Mouse (Mus musculus) brown adipose tissue, adult 24 weeks (tissue): ENCODE measurements around the gene Cacna1c. TPM values are rescaled to one million over a fixed set of nuclear protein-coding genes. Genes with fewer than 3 reads are reported as not detected.

ENCODE experiments used
- H3K27ac ChIP-seq: fragments of 200-500 bp; replicated peaks from 2 replicates; pipeline ENCODE4 v1.5.1; 2012; ENCODE audit warnings: low read depth, mild to moderate bottlenecking, low read length
- H3K4me1 ChIP-seq: fragments of 200-500 bp; 2 replicates; pipeline ENCODE4 v1.6.1; 2012; ENCODE audit warnings: low read length, mixed read lengths; ENCODE audit not compliant: control insufficient read depth, insufficient read depth, insufficient read length
- H3K4me3 ChIP-seq: fragments of 200-500 bp; 2 replicates; pipeline ENCODE4 v1.5.1; 2012; ENCODE audit warnings: low read depth, mild to moderate bottlenecking, low read length, moderate library complexity; ENCODE audit not compliant: insufficient read depth
- polyA plus RNA-seq: library from polyadenylated mRNA; stranded (reverse); fragments of >200 nt; gene quantifications from 2 replicates; pipeline ENCODE4 v1.2.4, GENCODE M21; 2012; ENCODE audit not compliant: missing spikeins, insufficient read depth, insufficient read length

Gene Cacna1c
- polyA plus RNA-seq, 1 experiment: 0.48 TPM

DNA sequence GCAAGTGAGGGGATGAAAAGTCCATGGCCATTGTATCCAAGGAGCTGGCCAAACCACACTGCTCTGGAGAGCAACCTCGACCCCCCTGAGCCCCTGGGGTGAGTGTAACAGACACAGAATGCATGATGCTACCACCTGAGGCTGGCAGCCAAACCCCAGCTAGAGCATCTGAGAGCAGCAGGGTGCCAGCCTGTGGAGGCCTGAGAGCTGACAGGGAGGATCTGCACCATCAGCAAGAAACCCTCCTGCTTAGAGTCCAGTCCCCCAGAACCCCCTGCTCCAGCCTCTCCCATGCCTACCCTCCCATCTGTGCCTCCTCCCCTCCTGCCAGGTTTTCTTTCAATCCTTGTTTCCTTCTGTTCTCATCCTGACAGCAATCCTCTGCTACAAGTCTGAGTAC, 385.4 kb downstream of the Cacna1c start:
- no peak overlapping the region for H3K27ac ChIP-seq
- H3K4me3 ChIP-seq: no peak overlapping the region
- no peaks in the 10 kb centered on the region for H3K4me1 ChIP-seq

DNA sequence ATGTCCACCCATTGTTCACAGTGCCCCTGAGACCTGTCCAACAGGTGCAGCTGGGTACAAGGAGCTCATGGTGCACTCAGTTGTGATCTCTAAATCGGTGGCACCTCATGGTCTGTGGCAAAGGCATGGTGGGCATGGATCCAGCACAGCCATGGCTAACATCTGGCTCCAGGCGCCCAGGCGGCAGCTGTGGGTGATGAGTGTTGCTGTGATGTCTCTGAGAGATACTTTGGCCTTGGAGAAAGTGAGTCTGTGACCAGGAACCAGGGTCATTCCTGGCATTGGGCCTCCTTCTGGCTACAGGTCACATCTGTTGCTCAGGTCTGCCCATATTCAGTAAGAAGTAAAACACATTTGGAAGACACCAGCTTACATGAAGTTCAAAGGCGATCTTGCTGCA, 391.1 kb downstream of the Cacna1c start:
- H3K27ac ChIP-seq: no peak overlapping the region
- H3K4me1 ChIP-seq: no peaks in the 10 kb centered on the region
- no peak overlapping the region for H3K4me3 ChIP-seq

DNA sequence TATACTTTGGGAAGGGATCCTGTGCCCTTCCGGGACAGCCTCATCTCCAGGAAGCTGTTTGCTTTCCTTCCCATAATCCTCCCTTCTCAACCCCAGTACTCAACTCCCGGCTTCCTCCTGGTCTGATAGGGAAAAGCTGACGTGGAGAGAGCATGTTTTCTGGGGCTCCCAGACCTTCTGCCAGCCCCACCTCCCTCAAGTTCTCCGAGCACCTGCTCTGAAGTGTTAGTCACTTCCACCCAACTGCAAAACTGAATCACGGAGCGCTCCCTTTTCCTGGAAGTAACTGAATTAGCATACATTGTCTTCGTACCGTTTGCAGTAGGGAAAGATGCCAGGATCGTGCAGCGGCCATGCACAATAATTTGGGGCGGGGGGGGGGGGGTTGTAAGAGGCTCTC, 393.9 kb downstream of the Cacna1c start:
- H3K4me3 ChIP-seq: no peak overlapping the region
- H3K4me1 ChIP-seq: no peaks in the 10 kb centered on the region

DNA sequence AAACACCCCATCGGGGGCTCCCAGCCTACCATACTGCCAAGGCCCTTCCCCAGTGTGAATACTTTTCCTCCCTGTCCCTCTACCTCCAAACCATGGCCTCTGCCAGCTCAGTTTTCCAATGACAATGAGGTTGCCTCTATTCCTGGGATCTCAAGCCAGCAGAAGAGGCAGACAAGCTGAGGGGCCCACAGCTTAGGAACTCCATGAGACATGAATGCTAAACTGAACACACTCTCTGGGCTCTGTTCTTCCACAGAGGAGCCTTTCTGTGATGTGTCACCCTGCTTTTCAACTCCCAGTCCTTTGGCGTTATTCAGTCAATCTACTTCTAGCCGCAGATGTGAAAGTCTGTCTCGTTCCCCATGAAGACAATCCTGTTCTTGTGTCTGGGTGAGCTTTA, 399.8 kb downstream of the Cacna1c start:
- Histone ChIP-seq H3K4me3 (no peak overlapping the region), H3K4me1 (0 out of 2 replicates have a peak, but pooled peaks cover 3% of the 10 kb centered on the region), H3K27ac (no peak overlapping the region)

More for the DNA sequence above, 393.9 kb downstream of the Cacna1c start:
- no peak overlapping the region for H3K27ac ChIP-seq

DNA sequence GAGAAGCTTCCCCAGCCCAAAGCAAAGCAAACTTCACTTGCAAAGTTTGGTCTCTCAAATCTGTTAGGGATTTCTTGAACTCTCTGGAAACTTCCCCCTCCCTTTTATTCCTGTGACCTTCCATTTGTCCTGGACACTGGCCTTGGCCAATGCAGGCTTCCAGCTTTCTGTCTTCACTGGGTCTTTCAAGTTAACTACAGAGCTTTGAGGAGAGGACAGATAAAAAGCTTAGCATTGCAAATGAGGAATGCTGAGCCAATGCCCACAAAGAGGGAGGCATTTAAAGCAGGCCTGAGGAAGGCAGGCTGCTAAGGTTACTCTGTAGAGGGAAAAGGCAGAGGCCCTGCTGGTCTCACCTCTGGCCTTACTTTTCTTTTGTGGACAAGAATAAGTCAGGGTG, 400.5 kb downstream of the Cacna1c start:
- no peak overlapping the region for H3K27ac ChIP-seq
- 0 out of 2 replicates have a peak, but pooled peaks cover 3% of the 10 kb centered on the region for H3K4me1 ChIP-seq
- no peak overlapping the region for H3K4me3 ChIP-seq

DNA sequence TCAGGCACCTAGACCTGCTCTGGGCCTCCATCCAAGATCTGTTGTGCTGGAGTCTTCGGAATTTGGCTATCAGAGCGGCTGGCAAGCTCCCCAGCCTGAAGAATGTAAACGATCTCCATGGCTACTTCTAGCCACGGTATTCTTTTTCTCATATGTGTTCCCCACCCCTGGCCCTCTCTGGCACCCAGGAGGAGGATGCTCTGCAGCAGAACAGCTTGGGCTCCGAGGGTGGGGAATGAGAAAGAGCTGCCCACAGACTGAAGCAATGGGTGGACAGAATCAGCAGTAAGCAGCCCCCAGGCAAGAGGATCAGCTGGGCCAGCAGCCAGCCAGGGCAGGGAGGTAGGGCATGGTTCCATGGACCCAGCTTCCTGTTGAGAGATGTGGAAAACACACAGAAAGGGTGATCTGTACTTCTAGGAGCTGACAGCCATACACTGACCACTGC, 404.3 kb downstream of the Cacna1c start:
- H3K4me1 ChIP-seq: 0 out of 2 replicates have a peak, but pooled peaks cover 3% of the 10 kb centered on the region
- H3K27ac ChIP-seq: no peak overlapping the region
- no peak overlapping the region for H3K4me3 ChIP-seq

DNA sequence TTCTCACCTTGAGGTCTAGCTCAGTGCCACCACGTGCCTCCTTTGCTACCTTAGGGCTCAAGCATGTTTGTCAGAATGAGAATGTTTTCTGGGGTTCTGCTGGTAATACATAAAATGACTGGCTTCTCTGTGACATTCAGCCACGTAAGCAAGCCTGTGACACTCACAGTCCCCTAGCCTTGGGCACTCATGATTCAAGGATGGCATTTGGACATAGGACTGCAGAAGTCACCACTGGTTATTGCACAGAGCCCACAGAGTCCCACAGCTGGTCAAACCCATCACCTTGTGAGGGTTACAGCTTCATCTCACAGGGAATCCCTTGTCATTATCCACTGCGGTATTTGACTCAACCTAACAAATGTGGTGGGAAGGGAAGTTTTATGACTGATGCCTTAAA, 408.3 kb downstream of the Cacna1c start:
- Histone ChIP-seq H3K27ac (no peak overlapping the region), H3K4me3 (no peak overlapping the region), H3K4me1 (0 out of 2 replicates have a peak, but pooled peaks cover 3% of the 10 kb centered on the region)

DNA sequence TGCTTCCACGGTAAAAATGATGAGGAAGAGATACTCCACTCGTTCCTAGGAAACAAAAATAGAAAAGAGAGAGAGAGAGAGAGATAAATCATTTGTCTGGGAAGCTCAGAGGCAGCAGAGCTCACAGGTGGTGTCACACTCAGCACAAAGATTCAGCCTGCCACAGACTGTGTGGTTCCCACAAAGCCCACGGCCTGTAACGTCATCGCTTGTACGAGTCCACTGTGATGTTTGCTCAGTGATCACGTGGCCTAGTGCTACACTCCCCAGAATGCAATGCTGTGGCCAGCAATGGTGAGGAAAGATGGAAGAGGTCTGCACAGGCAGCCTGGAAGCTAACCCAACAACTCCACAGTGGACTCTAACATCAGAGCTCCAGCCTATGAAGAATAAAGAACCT, 415.9 kb downstream of the Cacna1c start:
- Histone ChIP-seq H3K27ac (no peak overlapping the region), H3K4me3 (no peak overlapping the region), H3K4me1 (no peaks in the 10 kb centered on the region)

DNA sequence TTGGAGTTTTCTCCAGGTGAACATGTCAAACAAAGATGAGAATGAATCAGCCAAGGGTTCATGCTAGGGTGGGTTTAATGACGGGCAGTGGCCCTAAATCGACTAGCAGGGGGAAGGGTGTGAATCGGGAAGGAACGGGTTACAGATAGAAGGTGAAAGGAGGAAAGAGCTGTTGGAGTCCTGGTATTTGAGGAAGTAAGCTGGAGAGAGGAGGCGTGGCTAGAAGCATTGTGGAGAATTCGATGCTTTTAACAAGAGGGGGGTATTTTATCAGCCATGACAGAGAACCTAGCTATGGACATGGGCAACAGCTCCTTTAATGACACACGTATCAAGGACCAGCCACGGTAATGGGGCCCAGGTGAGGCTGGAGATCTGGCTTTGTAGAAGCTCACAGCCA, 417.0 kb downstream of the Cacna1c start:
- Histone ChIP-seq H3K4me1 (no peaks in the 10 kb centered on the region), H3K27ac (no peak overlapping the region), H3K4me3 (no peak overlapping the region)

DNA sequence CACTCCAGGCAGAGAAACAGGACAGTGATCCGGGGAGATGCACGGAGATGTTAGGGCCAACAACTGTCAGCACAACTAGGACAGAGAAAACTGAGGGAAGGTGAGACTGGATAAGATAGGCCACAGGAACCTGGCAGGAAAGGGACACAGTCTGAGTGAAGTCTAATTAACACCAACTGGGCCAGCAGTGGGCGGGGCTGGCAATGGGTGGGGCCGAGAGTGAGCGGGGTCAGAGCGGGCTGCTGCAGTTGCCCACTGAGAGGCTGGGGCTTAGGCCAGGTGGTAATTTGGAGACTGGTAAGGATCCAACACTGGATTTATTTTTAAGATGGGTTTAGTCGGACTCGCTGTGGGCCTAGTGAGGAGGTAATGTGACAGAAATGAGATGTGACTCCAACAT, 418.8 kb downstream of the Cacna1c start:
- H3K4me1 ChIP-seq: no peaks in the 10 kb centered on the region
- no peak overlapping the region for H3K4me3 ChIP-seq
- H3K27ac ChIP-seq: no peak overlapping the region

DNA sequence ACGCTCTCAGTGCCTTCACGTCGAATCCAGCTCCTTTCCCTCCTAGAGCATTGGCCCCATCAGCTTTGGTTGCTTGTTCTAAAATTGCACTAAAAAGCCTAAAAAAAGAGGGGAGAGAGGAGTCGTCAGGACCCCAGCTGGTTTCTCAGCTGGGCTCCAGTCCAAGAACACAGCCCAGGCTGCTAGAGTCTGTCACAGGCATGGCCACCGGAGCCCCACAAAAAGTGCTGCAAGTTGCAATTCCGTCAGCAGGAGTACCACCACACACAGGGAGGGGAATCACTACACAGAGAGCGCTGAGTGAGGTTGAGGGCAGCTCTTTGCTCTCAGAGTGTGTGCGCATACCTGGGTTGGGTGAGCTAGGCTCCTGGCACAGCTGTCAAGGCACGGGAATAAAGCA, 419.8 kb downstream of the Cacna1c start:
- H3K27ac ChIP-seq: no peak overlapping the region
- H3K4me3 ChIP-seq: no peak overlapping the region
- H3K4me1 ChIP-seq: no peaks in the 10 kb centered on the region

DNA sequence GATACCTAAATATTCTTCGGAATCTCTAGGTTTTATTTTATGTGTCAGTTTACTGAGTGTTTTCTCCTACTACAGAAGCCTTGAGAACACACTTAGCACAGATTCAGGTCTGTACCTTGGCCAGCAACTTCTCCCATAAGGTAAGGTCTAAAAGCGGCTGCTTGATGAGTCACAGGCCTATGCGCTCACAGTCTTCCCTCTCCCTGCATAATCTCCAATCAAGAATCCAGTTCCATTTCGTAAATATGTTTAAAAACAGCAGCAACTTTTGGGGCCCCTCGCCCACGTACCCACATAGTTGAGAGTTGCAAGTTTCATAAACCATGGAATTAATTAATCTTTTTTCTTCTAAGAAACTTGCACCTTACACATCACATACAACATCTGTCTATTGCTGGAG, 423.6 kb downstream of the Cacna1c start:
- Histone ChIP-seq H3K4me3 (no peak overlapping the region), H3K4me1 (no peaks in the 10 kb centered on the region), H3K27ac (no peak overlapping the region)

DNA sequence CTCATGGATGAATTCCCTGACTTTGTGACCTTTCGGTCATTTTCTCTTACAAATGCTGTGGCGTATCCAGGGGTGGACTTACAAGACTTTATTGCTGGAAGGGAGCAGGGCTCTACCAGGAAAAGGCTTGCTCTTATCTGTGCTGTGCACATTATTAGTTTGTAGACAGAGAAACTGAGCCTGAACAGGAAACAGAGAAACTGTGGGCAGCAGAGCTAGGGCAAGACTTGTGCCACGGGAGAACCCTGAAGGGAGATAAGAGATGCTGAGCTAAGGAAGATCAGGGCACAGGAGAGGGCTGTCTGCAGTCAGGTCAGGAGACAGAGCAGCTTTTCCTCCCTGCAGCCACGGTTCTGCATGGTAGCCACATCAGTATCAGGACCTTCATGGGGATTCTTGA, 425.1 kb downstream of the Cacna1c start:
- Histone ChIP-seq H3K4me3 (no peak overlapping the region), H3K4me1 (no peaks in the 10 kb centered on the region), H3K27ac (no peak overlapping the region)

DNA sequence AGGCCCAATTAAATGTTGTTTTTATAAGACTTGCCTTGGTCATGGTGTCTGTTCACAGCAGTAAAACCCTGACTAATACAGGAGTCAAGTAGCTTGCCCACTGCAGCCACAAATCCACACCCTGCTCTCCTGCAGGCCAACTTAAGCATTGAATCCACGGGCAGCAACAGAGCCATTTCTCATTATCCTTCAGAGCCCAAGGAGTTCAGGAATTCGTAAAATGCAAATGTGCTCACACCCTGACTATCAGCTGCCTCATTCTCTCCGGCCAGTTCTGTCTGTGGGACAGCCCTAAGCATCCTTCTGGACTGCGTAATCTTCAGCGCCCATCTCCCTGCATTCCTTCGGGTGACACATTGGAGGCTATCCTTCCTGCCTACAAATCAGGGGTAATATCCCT, 425.8 kb downstream of the Cacna1c start:
- Histone ChIP-seq H3K4me1 (no peaks in the 10 kb centered on the region), H3K27ac (no peak overlapping the region), H3K4me3 (no peak overlapping the region)

DNA sequence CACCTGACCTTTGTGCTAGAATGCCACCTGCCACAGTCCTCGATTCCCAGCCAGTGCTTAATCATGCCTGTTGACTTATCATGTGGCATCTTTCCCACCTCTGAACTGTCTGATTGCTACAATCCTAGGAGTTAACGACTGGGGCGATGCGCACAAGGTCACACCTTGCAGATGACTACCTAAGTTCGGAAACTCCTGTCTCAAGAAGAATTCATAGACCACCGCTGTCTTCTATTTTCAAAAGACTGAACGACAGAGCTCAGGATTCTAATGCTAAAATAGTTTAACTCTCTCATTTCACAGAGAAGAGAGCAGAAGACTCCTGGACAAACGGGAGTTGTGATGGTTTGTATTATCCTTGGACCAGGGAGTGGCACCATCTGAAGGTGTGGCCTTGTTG, 426.4 kb downstream of the Cacna1c start:
- Histone ChIP-seq H3K4me1 (no peaks in the 10 kb centered on the region), H3K4me3 (no peak overlapping the region), H3K27ac (no peak overlapping the region)

DNA sequence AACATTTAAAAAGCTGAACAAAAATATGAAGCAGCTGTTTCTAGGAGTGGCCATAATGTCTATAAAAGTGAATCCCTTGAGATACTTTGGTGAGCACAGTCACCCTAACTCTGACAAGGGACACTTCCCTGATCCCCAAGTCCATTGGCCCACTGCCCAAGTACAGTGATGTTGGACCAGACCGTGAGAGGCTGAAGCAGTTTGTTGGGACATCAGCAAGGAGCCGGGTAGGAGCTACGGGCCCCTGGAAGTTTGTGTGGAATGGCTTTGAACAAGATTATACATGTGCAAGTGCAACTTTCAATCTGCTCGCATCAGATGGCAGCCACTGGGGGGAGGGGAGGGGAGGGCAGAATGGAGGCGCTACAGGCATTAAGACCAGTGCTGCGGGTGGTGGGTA, 428.5 kb downstream of the Cacna1c start:
- Histone ChIP-seq H3K4me1 (no peaks in the 10 kb centered on the region), H3K4me3 (no peak overlapping the region), H3K27ac (no peak overlapping the region)

DNA sequence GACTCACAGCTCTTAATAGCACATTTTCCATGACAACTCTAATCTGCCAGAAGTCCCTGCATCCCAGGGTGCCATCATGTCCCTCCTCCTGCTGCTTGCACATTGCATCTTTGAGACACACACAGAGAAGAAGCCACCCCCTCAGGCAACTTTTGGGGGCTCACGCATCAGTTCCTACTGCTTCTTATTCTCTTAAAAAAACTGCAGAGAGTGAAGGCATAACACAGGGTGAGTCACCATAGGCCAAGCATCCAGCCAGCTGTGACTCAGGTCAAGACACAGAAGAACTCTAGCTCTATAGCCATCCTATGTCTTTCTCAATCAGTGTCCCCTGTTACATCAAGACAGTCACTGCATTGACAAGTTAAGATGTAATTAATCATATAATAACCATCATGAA, 431.0 kb downstream of the Cacna1c start:
- H3K27ac ChIP-seq: no peak overlapping the region
- no peak overlapping the region for H3K4me3 ChIP-seq
- no peaks in the 10 kb centered on the region for H3K4me1 ChIP-seq
